Mouse (Mus musculus) ES-E14 (cell line): ENCODE measurements around the gene Slc25a51.
"Not testable (repeated sequence)": the region's sequence is repeated elsewhere in the genome, so short reads cannot be mapped to it uniquely, and the experiment has no call there.

Experiments
- CHD2 ChIP-seq: IDR thresholded peaks from 2 replicates; pipeline ENCODE4 v1.6.1; 2014; ENCODE audit warnings: mild to moderate bottlenecking, low read depth, low read length, inconsistent platforms
- HCFC1 ChIP-seq: IDR thresholded peaks from 2 replicates; pipeline ENCODE4 v1.6.1; 2012; ENCODE audit warnings: low read length, inconsistent platforms, borderline replicate concordance; ENCODE audit not compliant: insufficient read depth
- MAFK ChIP-seq: IDR thresholded peaks from 2 replicates; pipeline ENCODE4 v1.6.1; 2014; ENCODE audit warnings: mild to moderate bottlenecking, low read depth, low read length, inconsistent platforms; ENCODE audit not compliant: insufficient read depth
- ZC3H11A ChIP-seq: IDR thresholded peaks from 2 replicates; pipeline ENCODE4 v1.6.1; 2012; ENCODE audit warnings: low read depth, mild to moderate bottlenecking, inconsistent platforms, low read length, borderline replicate concordance
- ZNF384 ChIP-seq: IDR thresholded peaks from 2 replicates; pipeline ENCODE4 v1.6.1; 2012; ENCODE audit warnings: low read depth, low read length, inconsistent platforms

DNA sequence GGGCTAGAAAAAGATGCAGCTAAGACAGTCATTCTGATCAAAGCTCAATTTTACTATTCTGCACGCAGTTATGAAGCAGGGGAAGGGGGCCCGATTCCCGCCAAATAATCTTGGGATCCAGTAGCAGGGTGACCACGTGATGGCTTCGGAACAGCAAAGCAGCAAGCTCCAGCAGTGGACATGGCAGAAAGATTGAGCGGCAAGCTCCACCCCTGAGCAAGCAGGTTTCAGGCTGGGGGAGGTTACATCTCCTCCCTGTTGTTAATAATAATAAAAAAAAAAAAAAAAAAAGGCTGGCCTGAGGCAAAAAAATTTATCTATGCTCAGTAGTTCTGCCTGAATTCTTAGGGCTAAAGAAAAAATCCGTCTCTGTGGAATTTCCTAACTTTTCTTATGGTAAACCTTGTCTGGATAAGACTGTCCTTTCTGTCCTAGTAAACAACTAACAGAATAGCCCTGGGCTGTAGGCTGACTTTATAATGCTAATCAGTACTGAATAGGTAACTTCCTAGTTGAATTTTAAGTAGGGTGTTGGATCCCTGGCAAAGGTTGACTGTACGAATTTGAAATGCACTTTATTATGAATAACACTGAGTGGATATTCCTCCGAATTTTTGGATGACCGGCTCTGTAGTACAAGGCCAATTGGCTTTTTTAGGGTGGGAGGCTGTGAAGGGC lies 27.5 kb downstream of the Slc25a51 start:
- TF ChIP-seq ZC3H11A, HCFC1, ZNF384, MAFK, CHD2: not testable (repeated sequence)
